8 mouse cellular contexts compared by ENCODE assay signal in genomic region chrX:13461266-13462261, GRCm38 (mm10). TPM values are rescaled to one million over a fixed set of nuclear protein-coding genes. Genes with fewer than 3 reads are reported as not detected.
DNase-seq lines count a peak whose midpoint lies in the region; ATAC-seq and TF ChIP-seq lines count a peak whose summit lies in the region.

No protein-coding gene starts in this region.

- TF ChIP-seq CTCF in lung, postnatal 0 days (IDR thresholded peaks at IDR 0.05), result peak; percentile 80

- peak; percentile 87 for TF ChIP-seq EP300 in lung, postnatal 0 days (IDR thresholded peaks at IDR 0.05)

- peak overlapping the region; percentile 78 for H3K27ac ChIP-seq in hindbrain, embryonic 12.5 days
- peak overlapping the region; percentile 81 for H3K27ac ChIP-seq in lung, postnatal 0 days (ENCODE audit: low read length)

- H3K27me3 ChIP-seq in hindbrain, embryonic 12.5 days, result peaks cover 12% of the 10 kb centered on the region
- no peaks in the 10 kb centered on the region for H3K27me3 ChIP-seq in lung, postnatal 0 days (replicated peaks; ENCODE audit: insufficient read depth, low read length)

- H3K9me3 ChIP-seq in hindbrain, embryonic 12.5 days (replicated peaks), result no peaks in the 10 kb centered on the region
- no peaks in the 10 kb centered on the region for H3K9me3 ChIP-seq in lung, postnatal 0 days (ENCODE audit: low read length)

- H3K4me2 ChIP-seq in hindbrain, embryonic 12.5 days (replicated peaks), result peak overlapping the region; percentile 47
- peak overlapping the region; percentile 36 for H3K4me2 ChIP-seq in lung, postnatal 0 days (replicated peaks; ENCODE audit: low read depth, low read length)

- DNase-seq in MN1 (ENCODE audit: low spot score), result peak; percentile 91
- DNase-seq in cerebellum, adult 9-11 months, result peak; percentile 91
- DNase-seq in frontal cortex, postnatal 10 days (ENCODE audit: low spot score in 2 of 2), result peak; percentile 73 to 83
- peak; percentile 87 to 89 for DNase-seq in layer of hippocampus, postnatal 10 days (ENCODE audit: low spot score in 2 of 2)
- peak; percentile 92 for DNase-seq in lung, postnatal 0 days (ENCODE audit: low spot score)
- peak; percentile 69 for DNase-seq in ovary, postnatal 10 days (ENCODE audit: low spot score)
- DNase-seq in thymus, postnatal 0 days (ENCODE audit: low spot score), result peak; percentile 89

- H3K36me3 ChIP-seq in hindbrain, embryonic 12.5 days, result no peaks in the 10 kb centered on the region
- H3K36me3 ChIP-seq in lung, postnatal 0 days (ENCODE audit: insufficient read depth, low read length), result no peaks in the 10 kb centered on the region

- H3K4me1 ChIP-seq in hindbrain, embryonic 12.5 days, result peaks cover 3% of the 10 kb centered on the region; the same call in 1 of the 2 replicates
- H3K4me1 ChIP-seq in lung, postnatal 0 days (ENCODE audit: insufficient read depth, low read depth, low read length), result no peaks in the 10 kb centered on the region

- peak overlapping the region; percentile 49 for H3K9ac ChIP-seq in hindbrain, embryonic 12.5 days
- H3K9ac ChIP-seq in lung, postnatal 0 days (replicated peaks; ENCODE audit: low read depth), result no peak overlapping the region

- H3K4me3 ChIP-seq in hindbrain, embryonic 12.5 days, result peak overlapping the region; percentile 34
- peak overlapping the region; percentile 27 for H3K4me3 ChIP-seq in lung, postnatal 0 days (ENCODE audit: low read depth, low read length)

- 15% methylated on average over 46 of the region's 46 CpGs for whole genome bisulfite sequencing in hindbrain, embryonic 12.5 days
- 11% methylated on average over 36 of the region's 46 CpGs for WGBS in lung, postnatal 0 days

- ATAC-seq in hindbrain, embryonic 12.5 days (ENCODE audit: low FRiP score), result peak; percentile 98
- peak; percentile 91 for ATAC-seq in lung, postnatal 0 days

RNA-seq across cellular contexts. Expression of gene Nyx, which starts 4.3 kb away (rescaled TPM):
- 0.07 and 0.13 TPM in 2 replicates for polyA plus RNA-seq in hindbrain, embryonic 12.5 days (2016; fragmentation: Nextera tagmentation; extraction: Ambion mirVana)
- total RNA-seq in layer of hippocampus, postnatal 10 days (2021), result under 1 TPM; 0.55 to 0.74 TPM
- 0.06 and 0.08 TPM in 2 replicates for polyA plus RNA-seq in lung, postnatal 0 days (2015; fragmentation: Nextera tagmentation; extraction: Ambion mirVana)
- 0.05 and 0.10 TPM in 2 replicates for polyA plus RNA-seq in thymus, postnatal 0 days (2015; fragmentation: Nextera tagmentation; extraction: Ambion mirVana)

Comparison
In these comparisons a context has a peak if more than half of its experiments do, and no peak if none do; other contexts are left out.
1. Peak in every context shown above with its lines: DNase-seq, ATAC-seq, H3K4me3 ChIP-seq and H3K27ac ChIP-seq.